Mouse (Mus musculus) mesoderm, embryonic 11.5 days (tissue): ENCODE data around the gene Kdelc1.

Experiments
- DNase-seq: peaks from one replicate; pipeline ENCODE4 v3.0.0-alpha.2; 2012; ENCODE audit warnings: low read depth, low spot score

Gene Kdelc1

GRCm38 (mm10) chr1:44118239-44119054, at the start of gene Kdelc1, which contains the start of gene Bivm:
Gene Kdelc1, minus strand, starts transcription at chr1:44118808.
Gene Bivm, plus strand, starts transcription at chr1:44118957.
- peak; percentile 95 for DNase-seq

- DNase-seq = no peak
These were observed 49.3 kb upstream of the Kdelc1 start for GRCm38 (mm10) chr1:44167859-44168383.

GRCm38 (mm10) chr1:44162389-44162788, 43.8 kb upstream of the Kdelc1 start:
- no peak for DNase-seq

DNA sequence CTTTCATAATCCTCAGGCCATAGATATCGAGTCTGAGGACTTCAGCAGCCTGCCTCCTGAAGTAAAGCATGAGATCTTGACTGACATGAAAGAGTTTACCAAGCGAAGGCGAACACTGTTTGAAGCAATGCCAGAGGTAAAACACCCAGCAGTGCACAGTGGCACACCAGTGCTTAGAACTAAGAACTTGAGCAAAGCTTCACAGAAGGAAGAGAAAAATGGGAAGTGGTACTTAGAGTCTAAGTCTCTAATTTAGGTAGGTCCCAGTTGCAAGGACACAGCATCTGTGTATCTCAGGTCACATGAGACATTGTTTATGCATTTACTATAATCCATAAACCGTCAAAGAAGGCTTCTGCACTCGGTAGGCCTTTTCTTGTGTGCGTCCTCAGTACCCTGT, 43.2 kb upstream of the Kdelc1 start:
- DNase-seq = no peak

- DNase-seq = no peak
These were observed 39.7 kb upstream of the Kdelc1 start for GRCm38 (mm10) chr1:44158317-44158716.

DNA sequence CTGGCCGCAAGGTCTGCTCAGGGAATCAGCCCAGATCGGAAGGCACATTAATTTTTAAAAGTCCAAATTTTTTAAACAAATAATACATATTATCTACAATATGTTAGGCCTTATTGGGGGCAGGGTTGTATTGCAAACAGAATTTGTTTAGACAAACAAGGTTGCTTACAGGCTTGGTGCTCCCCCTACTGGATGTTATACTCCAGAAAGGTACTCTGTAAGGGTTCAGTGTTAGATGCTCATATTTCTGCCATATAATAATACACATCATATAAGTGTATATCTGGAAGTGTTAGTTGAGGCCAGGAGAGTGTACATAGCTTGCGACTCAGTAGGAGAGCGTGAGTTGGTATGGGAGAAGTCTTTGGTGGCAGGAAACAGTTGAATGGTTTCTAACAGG, 36.7 kb upstream of the Kdelc1 start:
- no peak for DNase-seq

DNA sequence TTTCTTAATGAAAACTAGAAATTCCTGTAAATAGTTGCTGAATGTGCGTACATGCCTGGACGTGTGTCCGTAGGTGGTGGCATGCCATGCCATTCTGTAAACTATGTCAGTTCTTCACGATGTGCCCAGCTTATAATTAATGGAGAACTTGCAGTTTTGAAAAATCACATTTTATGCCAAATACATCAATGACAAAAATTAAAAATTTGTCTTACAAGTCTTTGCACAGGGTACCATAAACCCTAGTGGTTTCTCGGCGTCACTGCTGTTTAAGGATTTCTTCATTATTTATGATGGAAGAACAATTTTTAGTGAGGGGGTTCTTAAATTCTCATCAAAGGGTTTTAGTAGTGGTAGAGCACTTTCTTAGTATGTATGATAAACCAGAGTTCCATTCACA, 30.1 kb upstream of the Kdelc1 start:
- peak; percentile 20 for DNase-seq

GRCm38 (mm10) chr1:44147563-44148381, 29.2 kb upstream of the Kdelc1 start, which contains the start of gene Ercc5:
Gene Ercc5, plus strand, starts transcription at chr1:44147744.
- DNase-seq = peak; percentile 95

DNA sequence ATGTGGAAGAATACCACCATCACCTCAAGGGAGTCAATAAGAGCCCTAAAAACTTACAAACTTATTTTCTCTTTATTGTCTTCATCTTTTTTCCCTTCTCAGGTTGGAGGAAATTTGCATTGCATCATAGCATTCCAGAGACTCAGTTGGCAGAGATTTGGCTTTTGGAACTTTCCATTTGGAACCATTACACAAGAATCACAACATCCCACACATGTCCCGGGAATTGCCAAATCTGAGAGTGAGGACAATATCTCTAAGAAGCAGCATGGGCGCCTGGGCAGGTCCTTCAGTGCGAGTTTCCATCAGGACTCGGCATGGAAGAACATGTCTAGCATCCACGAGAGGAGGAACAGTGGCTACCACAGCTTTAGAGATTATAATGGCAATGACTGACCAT, 24.1 kb upstream of the Kdelc1 start:
- DNase-seq = no peak

DNA sequence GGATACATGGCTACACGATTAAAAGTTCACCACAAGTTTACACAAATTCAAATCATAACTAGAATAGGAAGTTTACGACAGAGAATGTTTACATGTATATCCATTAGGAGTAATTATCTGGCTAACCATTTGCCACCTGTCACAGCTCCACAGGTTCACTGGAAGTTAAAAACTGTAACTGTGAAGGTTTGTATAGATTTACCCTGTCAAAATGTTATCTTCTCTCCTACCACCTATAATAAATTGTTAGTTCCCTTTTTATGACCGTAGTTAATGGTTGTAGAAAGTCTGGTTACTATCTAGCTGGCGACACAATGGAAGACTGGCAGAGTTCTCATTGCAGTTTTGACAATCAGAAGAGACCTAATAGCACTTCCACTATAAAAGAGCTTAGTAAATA, 21.6 kb upstream of the Kdelc1 start:
- no peak for DNase-seq

DNA sequence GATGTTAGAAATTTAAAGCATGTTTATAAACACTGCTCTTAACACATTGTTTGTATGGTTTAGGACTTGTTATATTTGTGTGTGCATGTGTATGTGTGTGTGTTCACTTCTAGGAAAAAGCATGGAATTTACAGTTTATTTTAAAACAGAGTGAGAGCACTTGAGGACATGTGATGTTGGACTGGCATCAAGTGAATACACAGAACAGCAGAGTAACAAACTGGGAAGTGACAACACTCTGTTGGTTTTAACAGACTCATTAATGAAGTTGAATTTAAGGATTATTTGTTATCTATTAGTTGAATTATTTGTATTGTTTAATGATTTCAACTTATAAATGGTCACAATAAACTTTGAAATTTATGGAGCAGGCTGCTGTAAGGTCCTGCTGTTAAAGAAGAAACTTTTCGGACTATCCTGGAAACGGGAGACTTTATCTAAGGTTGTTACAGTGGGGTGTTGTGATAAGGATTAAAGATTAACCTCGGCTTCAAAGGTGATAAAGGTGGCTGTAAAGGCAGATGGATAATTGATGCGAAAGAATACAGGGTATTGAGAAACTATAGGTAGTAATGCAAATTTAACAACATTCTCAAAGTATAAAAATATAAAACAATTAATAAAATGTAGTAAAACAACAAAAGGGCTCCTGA, 11.4 kb upstream of the Kdelc1 start:
- no peak for DNase-seq

GRCm38 (mm10) chr1:44125590-44125989, 7.0 kb upstream of the Kdelc1 start:
- no peak for DNase-seq

DNA sequence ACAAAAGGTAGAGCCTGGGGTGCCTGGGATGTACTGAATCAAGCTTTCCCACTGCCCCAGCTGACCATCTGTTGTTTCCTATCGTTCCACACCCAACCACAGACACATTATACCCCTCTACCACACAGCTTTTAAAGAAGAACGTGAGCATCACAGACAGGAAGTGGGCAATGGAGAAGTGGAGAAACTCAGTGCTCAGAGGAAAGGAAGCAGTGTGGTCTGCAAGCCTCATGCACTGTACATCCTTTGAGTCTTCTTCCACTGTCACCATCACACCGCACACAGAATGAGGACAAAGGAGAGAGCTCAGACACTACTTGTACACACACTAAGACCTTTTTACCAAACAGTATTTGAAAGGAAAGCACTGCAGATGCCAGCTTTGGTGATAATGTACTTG, 3.6 kb upstream of the Kdelc1 start:
- no peak for DNase-seq

DNA sequence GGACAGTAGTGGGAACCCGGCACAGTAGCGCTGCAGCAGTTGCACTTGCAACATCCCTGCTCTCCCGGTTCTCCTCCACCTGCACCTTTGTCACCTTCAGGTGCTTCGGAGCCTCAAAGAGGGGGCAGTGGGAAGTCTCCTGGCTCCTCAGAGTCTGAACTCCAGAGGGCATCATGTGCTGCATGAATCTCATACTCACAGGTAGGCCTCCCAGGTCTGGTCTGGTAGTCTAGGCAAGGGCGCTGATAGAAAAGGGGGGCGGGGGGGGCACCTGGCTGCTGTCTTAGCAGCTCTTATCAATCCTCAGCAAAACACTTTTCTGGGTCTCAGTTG, 1.4 kb upstream of the Kdelc1 start:
- DNase-seq = no peak

DNA sequence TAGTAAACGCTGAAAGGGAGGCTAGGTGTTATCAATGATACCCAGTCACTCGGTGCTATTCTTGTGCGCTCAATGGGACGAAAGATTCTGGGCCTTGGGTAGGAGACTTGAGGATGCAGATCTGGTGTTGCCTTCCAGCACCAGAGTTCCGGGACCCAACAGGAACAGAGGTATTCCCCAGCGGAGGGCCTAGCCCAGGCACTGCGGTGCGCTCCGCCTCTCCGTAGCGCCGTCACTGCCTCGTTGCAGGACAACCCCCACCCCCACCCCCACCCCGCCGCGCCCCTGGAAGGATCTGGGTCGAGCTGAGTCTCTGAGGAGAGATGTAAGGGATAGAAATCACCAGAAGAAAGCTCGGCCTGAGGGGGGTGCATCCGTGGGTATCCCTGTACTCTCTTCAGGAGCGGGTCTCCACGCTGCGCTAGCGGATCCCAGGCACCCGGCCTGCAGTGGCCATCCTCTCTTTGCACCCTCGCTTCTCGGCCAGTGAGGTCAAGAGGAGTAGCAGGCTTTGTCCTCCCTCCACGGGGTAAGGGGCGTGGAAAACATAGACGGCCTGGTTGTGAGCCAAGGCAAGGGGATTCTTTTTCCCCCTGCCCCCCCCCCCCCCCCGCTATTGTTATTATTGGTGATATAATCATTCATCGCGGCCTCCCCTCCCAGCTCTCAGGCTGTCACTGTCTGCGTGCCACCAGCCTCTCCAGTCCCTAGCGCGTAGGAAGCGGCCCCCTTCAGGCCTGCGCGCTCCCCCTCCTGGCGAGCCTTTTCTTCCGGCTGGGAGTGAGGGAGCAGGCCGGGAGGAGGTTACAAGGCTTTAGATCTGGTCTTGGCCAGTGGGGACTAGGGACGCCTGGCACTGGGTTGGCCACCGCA, 829 bp upstream of the Kdelc1 start:
- DNase-seq = peak; percentile 85

DNA sequence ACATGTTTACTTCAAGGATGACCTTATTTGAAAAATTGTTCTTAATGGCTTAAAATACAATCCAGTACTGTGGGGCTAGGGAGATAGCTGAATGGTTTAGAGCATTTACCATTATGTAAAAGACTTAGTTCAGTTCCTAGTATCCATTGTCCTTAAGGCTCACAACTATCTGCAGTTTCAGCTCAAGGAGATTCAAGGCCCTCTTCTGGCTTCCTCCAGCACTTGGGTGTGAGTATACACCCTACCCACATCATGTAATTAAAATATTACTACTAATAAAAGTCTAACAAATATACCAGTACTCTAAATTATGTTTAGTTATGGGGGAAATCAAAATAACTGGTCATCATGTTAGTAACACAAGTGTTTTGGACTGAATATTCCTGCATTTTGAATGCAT, 1.0 kb downstream of the Kdelc1 start:
- DNase-seq = no peak

DNA sequence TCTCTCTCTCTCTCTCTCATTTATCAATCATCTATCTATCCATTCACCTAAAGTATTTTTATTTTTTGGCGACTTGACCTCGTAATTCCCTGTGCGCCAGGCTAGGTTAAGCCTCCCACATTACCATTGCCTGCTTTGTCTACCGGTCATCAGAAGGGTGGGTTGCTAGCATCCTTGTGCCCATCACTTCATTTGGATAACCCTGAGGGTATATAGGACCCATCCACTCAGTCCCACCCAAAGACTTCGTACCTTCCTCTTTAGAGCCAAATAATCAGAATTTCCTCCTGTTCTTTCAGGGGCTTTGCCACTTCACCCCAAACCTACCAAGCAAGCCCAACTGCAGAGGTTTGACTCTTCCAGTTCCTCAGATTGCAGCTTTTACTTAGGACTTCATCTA, 15.7 kb downstream of the Kdelc1 start:
- peak; percentile 20 for DNase-seq

DNA sequence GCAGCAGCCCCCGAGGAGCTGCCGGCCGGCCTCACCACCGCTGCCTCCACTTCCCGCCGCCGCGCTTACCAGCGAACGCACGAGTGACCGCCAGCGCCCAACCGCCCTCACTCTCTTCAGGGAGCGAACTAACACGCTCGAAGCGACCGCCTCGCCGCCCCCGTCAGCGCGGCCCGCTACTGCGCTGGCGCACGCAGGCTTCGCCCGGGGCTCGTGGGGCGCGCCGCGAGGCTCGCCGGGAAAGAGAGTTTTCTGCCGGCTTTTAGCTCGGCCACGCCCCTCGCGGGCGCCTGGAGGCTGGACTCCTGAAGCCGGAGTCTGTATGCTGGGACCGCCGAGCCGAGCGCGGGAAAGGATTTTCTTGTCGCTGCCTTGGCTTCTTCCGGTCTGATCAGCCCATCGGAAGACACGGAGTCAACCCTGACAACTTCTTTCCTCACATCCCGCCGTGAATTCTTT, 16.3 kb downstream of the Kdelc1 start, which contains the start of gene Tex30:
Gene Tex30 (minus strand): TSS at position 183 of the 459 bp plus-strand sequence.
- peak; percentile 97 for DNase-seq

DNA sequence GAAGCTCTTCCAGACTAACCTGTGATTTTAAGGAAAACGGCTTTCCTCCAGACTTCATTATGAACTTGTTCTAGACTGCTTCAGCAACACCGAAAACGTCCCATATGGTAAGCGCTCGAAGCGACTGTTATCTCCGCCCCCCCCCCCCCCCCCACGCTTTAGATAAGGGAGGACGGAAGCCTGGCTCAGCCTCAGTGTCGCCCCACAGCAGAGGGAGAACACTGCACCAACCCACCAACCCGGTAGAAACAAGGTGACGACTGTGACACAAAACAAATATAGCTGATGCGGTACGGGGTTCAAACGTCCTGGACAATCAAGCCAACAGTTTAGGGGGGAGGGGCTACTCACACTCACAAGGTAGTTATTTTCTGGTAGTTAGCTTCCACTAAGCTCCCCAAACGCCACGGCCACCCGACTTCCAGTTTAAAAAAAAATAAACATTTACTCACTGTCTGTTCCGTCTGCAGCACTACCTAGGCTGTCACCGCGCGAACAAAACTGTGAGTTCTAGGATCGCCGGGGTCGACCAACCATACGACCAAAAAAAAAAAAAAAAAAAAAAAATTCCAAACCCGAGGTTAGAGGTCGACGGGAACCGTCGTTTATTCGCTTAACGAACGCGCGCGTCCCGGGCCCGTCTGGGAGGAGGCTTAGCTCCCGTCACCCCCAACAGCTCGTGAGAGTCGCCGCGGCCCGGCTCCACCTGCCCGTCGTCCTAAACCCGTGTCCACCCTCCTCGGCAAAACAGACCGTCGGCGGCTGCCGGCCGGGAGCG, 17.0 kb downstream of the Kdelc1 start:
- DNase-seq = peak; percentile 44

DNA sequence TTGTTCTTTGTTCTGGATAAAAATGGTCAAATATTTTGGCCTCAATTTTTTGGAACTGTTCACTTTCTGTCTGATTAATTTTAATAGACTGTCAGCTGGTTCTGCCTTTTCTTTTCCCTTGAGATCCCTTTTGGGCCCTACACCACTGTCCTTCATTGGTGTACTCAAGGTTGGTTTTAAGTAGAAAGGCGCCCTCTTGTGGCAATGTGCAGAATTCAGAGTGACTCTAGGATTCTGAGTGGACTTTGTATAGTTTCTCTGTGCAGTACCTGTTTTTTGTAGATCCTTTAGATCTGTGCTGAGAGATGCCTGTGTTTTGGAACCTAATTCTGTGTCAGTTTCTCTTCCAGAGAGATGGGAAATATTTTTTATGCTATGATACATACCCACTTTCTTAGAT, 54.0 kb downstream of the Kdelc1 start:
- peak; percentile 40 for DNase-seq
